Mouse (Mus musculus): ENCODE measurements around the gene 4930449I24Rik. TPM values are rescaled to one million over a fixed set of nuclear protein-coding genes. Genes with fewer than 3 reads are reported as not detected.
"Not testable (repeated sequence)": the region's sequence is repeated elsewhere in the genome, so short reads cannot be mapped to it uniquely, and the experiment has no call there.

Gene 4930449I24Rik
- polyA plus RNA-seq (2015; fragmentation: Nextera tagmentation; extraction: Ambion mirVana) = not detected in 2 replicates

DNA sequence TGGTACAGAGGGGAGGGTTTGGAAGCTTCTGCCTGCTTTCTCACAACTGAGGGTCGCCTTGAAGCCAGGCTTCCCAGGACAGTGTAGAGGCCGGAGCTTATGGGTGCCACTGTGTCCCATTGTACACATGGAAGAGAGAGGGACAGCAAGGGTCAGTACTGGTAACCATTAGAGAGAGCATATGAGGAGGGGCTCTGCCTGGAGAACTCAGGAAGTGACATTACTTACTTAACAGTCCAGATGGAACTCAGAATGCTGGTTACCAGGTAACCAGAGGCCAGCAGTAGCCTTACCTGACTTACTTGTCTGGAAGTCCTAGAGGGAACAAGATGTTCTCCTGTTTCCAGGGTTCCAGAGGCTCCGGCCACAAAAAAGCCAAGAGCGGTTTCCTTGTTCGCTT, at the start of gene 4930449I24Rik:
Gene 4930449I24Rik (plus strand): TSS at position 301 of the 400 bp plus-strand sequence.
- not testable (repeated sequence) for H3K9ac ChIP-seq; H3K36me3 ChIP-seq; H3K27ac ChIP-seq (replicated peaks); H3K27me3 ChIP-seq; ATAC-seq (ENCODE audit: insufficient number of reproducible peaks, low FRiP score, low TSS enrichment, low read depth); H3K4me3 ChIP-seq (replicated peaks); H3K9me3 ChIP-seq (replicated peaks); H3K4me1 ChIP-seq; H3K4me2 ChIP-seq (replicated peaks)
- no CpG with 5 or more reads among the region's 5 CpGs for WGBS

GRCm38 (mm10) chr5:146453556-146453955, 48.6 kb upstream of the 4930449I24Rik start:
- Histone ChIP-seq H3K4me2 (replicated peaks) (no peak overlapping the region), H3K4me3 (replicated peaks) (no peak overlapping the region), H3K9ac (no peak overlapping the region), H3K27ac (replicated peaks) (no peak overlapping the region), H3K9me3 (replicated peaks) (no peaks in the 10 kb centered on the region), H3K36me3 (no peaks in the 10 kb centered on the region), H3K4me1 (no peaks in the 10 kb centered on the region), H3K27me3 (no peaks in the 10 kb centered on the region)
- no peak for ATAC-seq (ENCODE audit: insufficient number of reproducible peaks, low FRiP score, low TSS enrichment, low read depth)
- 88% methylated on average over 6 of the region's 6 CpGs for WGBS

- Histone ChIP-seq H3K4me3 (replicated peaks) (no peak overlapping the region), H3K9ac (no peak overlapping the region), H3K9me3 (replicated peaks) (no peaks in the 10 kb centered on the region), H3K27ac (replicated peaks) (no peak overlapping the region), H3K4me1 (no peaks in the 10 kb centered on the region), H3K27me3 (no peaks in the 10 kb centered on the region), H3K36me3 (no peaks in the 10 kb centered on the region), H3K4me2 (replicated peaks) (no peak overlapping the region)
- 63% methylated on average over 8 of the region's 8 CpGs for WGBS
- no peak for ATAC-seq (ENCODE audit: insufficient number of reproducible peaks, low FRiP score, low TSS enrichment, low read depth)
These were observed 40.6 kb upstream of the 4930449I24Rik start for GRCm38 (mm10) chr5:146461612-146462011.

- WGBS = 94% methylated on average over 19 of the region's 19 CpGs
- no peak overlapping the region for H3K4me3 ChIP-seq (replicated peaks)
- ATAC-seq (ENCODE audit: insufficient number of reproducible peaks, low FRiP score, low TSS enrichment, low read depth) = no peak
These were observed 35.5 kb upstream of the 4930449I24Rik start for GRCm38 (mm10) chr5:146466663-146467062.

GRCm38 (mm10) chr5:146468311-146468710, 33.9 kb upstream of the 4930449I24Rik start:
- 91% methylated on average over 9 of the region's 9 CpGs for WGBS

More at GRCm38 (mm10) chr5:146466663-146467062, 35.5 kb upstream of the 4930449I24Rik start:
- Histone ChIP-seq H3K36me3 (0 out of 2 replicates have a peak, but pooled peaks cover 3% of the 10 kb centered on the region), H3K4me2 (replicated peaks) (no peak overlapping the region), H3K4me1 (no peaks in the 10 kb centered on the region), H3K9ac (no peak overlapping the region), H3K27me3 (no peaks in the 10 kb centered on the region), H3K27ac (replicated peaks) (no peak overlapping the region), H3K9me3 (replicated peaks) (no peaks in the 10 kb centered on the region)

GRCm38 (mm10) chr5:146470821-146471220, 31.4 kb upstream of the 4930449I24Rik start:
- Histone ChIP-seq H3K9me3 (replicated peaks) (no peaks in the 10 kb centered on the region), H3K4me1 (no peaks in the 10 kb centered on the region), H3K9ac (no peak overlapping the region), H3K36me3 (0 out of 2 replicates have a peak, but pooled peaks cover 3% of the 10 kb centered on the region), H3K27ac (replicated peaks) (no peak overlapping the region), H3K4me3 (replicated peaks) (no peak overlapping the region), H3K27me3 (no peaks in the 10 kb centered on the region), H3K4me2 (replicated peaks) (no peak overlapping the region)
- no peak for ATAC-seq (ENCODE audit: insufficient number of reproducible peaks, low FRiP score, low TSS enrichment, low read depth)
- WGBS = 87% methylated on average over 9 of the region's 9 CpGs

More at GRCm38 (mm10) chr5:146468311-146468710, 33.9 kb upstream of the 4930449I24Rik start:
- H3K4me1 ChIP-seq = no peaks in the 10 kb centered on the region
- ATAC-seq (ENCODE audit: insufficient number of reproducible peaks, low FRiP score, low TSS enrichment, low read depth) = no peak
- no peaks in the 10 kb centered on the region for H3K9me3 ChIP-seq (replicated peaks)
- no peaks in the 10 kb centered on the region for H3K27me3 ChIP-seq
- no peak overlapping the region for H3K4me3 ChIP-seq (replicated peaks)
- no peak overlapping the region for H3K4me2 ChIP-seq (replicated peaks)
- H3K36me3 ChIP-seq = 0 out of 2 replicates have a peak, but pooled peaks cover 3% of the 10 kb centered on the region
- no peak overlapping the region for H3K27ac ChIP-seq (replicated peaks)
- no peak overlapping the region for H3K9ac ChIP-seq

DNA sequence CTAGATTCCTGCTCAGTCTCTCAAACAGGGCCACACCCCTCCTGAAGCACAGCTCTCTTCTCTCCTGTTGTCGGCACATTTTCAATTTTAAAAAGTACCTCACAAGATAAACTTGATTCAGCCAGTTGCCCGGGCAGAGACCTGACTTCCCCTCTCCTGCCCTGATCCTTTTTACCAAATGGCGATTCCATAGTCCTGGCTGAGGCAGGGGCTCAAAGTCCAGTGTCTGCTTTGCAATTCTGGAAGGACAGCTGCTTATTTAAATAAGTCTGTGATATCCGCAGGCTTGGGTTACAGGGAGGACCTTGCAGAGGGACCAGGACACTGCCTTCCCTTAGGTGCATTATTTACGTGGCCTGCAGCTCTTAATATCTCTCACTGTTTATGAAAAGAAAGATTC, 30.9 kb upstream of the 4930449I24Rik start:
- 89% methylated on average over 5 of the region's 5 CpGs for WGBS
- Histone ChIP-seq H3K9me3 (replicated peaks) (no peaks in the 10 kb centered on the region), H3K4me2 (replicated peaks) (no peak overlapping the region), H3K27me3 (no peaks in the 10 kb centered on the region), H3K4me1 (no peaks in the 10 kb centered on the region), H3K36me3 (0 out of 2 replicates have a peak, but pooled peaks cover 3% of the 10 kb centered on the region), H3K4me3 (replicated peaks) (no peak overlapping the region), H3K27ac (replicated peaks) (no peak overlapping the region), H3K9ac (no peak overlapping the region)
- no peak for ATAC-seq (ENCODE audit: insufficient number of reproducible peaks, low FRiP score, low TSS enrichment, low read depth)

GRCm38 (mm10) chr5:146471821-146472220, 30.4 kb upstream of the 4930449I24Rik start:
- H3K27me3 ChIP-seq = no peaks in the 10 kb centered on the region
- no peaks in the 10 kb centered on the region for H3K9me3 ChIP-seq (replicated peaks)
- no peak overlapping the region for H3K9ac ChIP-seq
- H3K4me2 ChIP-seq (replicated peaks) = no peak overlapping the region
- no peak overlapping the region for H3K27ac ChIP-seq (replicated peaks)
- no peak for ATAC-seq (ENCODE audit: insufficient number of reproducible peaks, low FRiP score, low TSS enrichment, low read depth)
- WGBS = 91% methylated on average over 12 of the region's 12 CpGs
- no peaks in the 10 kb centered on the region for H3K4me1 ChIP-seq
- no peak overlapping the region for H3K4me3 ChIP-seq (replicated peaks)
- H3K36me3 ChIP-seq = 0 out of 2 replicates have a peak, but pooled peaks cover 3% of the 10 kb centered on the region

DNA sequence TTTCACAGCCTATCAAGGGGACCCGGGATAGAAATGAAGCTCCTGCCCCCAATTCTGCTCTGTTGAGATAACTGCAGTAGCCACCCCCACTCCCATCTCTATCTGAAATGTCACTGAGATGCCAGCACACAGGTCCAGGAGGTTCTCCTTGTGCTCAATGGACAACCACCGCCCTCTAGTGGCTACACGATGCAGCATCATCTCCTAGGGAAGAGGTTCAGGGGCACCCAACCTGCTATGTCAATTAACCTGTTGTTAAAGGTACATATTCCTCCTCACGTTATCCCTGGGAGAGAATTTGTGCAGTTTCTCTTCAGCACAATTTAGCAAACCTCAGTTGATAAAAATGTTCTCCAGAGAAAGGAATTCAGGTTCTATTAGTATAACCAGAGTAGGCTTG, 22.6 kb upstream of the 4930449I24Rik start:
- H3K4me1 ChIP-seq; H3K4me2 ChIP-seq (replicated peaks); ATAC-seq (ENCODE audit: insufficient number of reproducible peaks, low FRiP score, low TSS enrichment, low read depth); H3K9ac ChIP-seq; H3K27me3 ChIP-seq; H3K9me3 ChIP-seq (replicated peaks); H3K4me3 ChIP-seq (replicated peaks); H3K27ac ChIP-seq (replicated peaks); H3K36me3 ChIP-seq: not testable (repeated sequence)
- WGBS = 9% methylated on average over 4 of the region's 4 CpGs

- not testable (repeated sequence) for H3K4me2 ChIP-seq (replicated peaks); H3K9ac ChIP-seq; H3K27me3 ChIP-seq; H3K36me3 ChIP-seq; H3K4me1 ChIP-seq; H3K4me3 ChIP-seq (replicated peaks); H3K9me3 ChIP-seq (replicated peaks); ATAC-seq (ENCODE audit: insufficient number of reproducible peaks, low FRiP score, low TSS enrichment, low read depth); H3K27ac ChIP-seq (replicated peaks)
- WGBS = 90% methylated on average over 3 of the region's 3 CpGs
These were observed 20.5 kb upstream of the 4930449I24Rik start, which contains the start of gene Gm6408 for GRCm38 (mm10) chr5:146481665-146482064. TSS of gene Gm6408 (plus strand) at chr5:146481965.

DNA sequence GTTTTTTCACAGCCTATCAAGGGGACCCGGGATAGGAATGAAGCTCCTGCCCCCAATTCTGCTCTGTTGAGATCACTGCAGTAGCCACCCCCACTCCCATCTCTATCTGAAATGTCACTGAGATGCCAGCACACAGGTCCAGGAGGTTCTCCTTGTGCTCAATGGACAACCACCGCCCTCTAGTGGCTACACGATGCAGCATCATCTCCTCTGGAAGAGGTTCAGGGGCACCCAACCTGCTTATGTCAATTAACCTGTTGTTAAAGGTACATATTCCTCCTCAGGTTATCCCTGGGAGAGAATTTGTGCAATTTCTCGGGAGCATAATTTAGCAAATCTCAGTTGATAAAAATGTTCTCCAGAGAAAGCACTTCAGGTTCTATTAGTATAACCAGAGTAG, 13.2 kb upstream of the 4930449I24Rik start:
- 8% methylated on average over 3 of the region's 4 CpGs for WGBS
- not testable (repeated sequence) for H3K4me2 ChIP-seq (replicated peaks); H3K9me3 ChIP-seq (replicated peaks)

GRCm38 (mm10) chr5:146491063-146491462, 11.1 kb upstream of the 4930449I24Rik start, which contains the start of gene Gm6370:
TSS of gene Gm6370 (plus strand) at chr5:146491363.
- not testable (repeated sequence) for H3K9me3 ChIP-seq (replicated peaks); H3K36me3 ChIP-seq; H3K4me1 ChIP-seq; H3K9ac ChIP-seq; H3K27me3 ChIP-seq; H3K4me3 ChIP-seq (replicated peaks); ATAC-seq (ENCODE audit: insufficient number of reproducible peaks, low FRiP score, low TSS enrichment, low read depth); H3K27ac ChIP-seq (replicated peaks); H3K4me2 ChIP-seq (replicated peaks)
- WGBS = no CpG with 5 or more reads among the region's 5 CpGs

More for the DNA sequence above, 13.2 kb upstream of the 4930449I24Rik start:
- H3K9ac ChIP-seq; ATAC-seq (ENCODE audit: insufficient number of reproducible peaks, low FRiP score, low TSS enrichment, low read depth); H3K4me3 ChIP-seq (replicated peaks); H3K36me3 ChIP-seq; H3K27me3 ChIP-seq; H3K27ac ChIP-seq (replicated peaks); H3K4me1 ChIP-seq: not testable (repeated sequence)

Data from embryonic facial prominence, embryonic 15.5 days (tissue).